Mouse (Mus musculus): ENCODE results near the gene Nus1.

The Nus1 gene

DNA sequence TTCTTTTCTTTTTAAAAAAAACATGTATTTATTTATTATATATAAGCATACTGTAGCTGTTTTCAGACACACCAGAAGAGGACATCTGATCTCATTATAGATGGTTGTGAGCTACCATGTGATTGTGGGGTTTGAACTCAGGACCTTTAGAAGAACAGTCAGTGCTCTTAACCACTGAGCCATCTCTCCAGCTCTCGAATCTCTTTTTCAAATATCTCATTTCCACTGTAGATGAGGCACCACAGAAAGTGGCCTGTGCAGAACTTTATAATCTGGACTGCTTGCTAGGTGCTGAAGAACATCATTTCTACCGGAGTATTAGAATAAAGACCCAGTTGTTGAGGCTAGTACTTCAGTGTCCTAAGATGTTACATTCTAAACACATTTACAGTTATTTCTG, 2.3 kb upstream of the Nus1 start:
- intact Hi-C loops (cut with DNase I) = loop anchor here (5.0 kb wide), 1 partner anchor 33 kb away; the partner anchor contains the start of gene Gopc

DNA sequence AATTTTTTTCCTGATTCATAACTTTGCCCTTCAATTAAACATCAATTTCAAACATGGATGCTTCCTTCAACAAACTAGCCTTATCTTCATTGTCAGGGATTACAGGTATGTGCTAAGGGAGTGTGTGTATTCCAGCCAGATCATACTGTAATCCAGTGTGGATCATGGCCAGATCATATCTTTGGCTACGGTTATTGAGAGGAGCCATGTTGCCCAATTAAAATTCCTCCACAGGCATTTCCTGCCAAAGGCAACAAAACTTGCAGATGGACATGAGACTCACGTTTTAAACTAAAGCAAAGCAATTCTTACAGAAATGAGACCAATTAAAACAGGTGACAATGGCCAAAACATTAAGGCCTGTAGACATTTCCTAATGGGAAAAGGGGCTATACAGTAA, 889 bp upstream of the Nus1 start:
- intact Hi-C loops (cut with DNase I) = loop anchor here (5.0 kb wide), 1 partner anchor 34 kb away; the partner anchor contains the start of gene Gopc

DNA sequence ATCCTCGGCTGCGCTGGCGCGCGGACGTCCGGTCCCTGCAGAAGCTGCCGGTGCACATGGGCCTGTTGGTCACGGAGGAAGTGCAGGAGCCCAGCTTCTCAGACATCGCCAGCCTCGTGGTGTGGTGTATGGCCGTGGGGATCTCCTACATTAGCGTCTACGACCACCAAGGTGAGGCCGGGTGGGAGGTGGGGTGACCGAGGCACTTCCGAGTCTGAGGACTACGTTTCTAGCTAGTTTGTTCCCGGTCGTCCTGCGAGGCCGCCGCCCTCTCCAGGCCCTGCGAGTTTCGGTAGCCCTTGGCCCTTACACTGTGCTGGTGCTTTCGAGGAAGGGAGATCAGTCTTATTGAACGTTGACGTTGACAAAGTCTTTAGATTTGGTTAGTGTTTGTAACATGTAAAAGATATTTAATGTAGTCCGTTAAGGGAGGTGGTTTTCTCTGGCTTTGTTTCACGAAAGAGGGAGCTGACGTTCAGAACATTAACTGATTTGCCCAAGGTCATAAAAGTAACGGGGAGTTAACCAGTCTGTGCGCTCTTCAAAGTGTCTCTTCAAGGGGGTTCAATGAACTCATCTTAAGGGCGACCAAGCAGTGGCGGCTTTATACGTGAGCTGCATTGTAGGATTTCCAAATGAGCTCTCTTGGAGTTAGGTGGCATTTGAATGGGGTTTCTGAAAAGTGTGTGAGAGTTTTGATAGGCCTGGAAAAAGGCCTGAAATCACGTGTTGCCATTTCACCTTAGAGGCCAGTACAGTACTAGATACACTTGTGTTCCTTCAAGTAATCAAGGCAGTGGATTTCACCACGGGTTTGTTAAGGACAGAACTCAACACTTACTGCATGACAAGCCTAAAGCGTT, 882 bp downstream of the Nus1 start:
- intact Hi-C loops (cut with DNase I) = loop anchor here (5.0 kb wide), 1 partner anchor 36 kb away; the partner anchor contains the start of gene Gopc

DNA sequence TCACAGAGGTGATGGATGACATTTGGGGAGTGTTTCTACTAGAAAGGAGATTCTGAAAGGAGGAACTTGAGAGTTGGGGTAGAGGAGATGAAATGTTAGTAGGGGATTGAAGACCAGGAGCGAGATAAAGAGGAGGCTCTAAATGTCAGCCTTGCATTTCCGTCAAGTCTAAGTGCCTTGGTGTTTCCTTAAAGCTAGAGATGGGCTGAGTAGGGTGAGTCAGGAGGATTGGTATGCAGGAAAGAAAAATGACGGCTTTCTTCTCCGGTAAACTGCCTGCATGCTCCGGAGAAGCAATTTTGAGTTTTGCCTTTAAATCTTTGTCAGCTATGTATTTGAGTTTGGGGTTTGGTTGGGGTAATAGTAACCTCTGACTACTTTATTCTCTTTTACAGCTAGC, 1.6 kb downstream of the Nus1 start:
- intact Hi-C loops (cut with DNase I) = loop anchor here (5.0 kb wide), 1 partner anchor 37 kb away; the partner anchor contains the start of gene Gopc

DNA sequence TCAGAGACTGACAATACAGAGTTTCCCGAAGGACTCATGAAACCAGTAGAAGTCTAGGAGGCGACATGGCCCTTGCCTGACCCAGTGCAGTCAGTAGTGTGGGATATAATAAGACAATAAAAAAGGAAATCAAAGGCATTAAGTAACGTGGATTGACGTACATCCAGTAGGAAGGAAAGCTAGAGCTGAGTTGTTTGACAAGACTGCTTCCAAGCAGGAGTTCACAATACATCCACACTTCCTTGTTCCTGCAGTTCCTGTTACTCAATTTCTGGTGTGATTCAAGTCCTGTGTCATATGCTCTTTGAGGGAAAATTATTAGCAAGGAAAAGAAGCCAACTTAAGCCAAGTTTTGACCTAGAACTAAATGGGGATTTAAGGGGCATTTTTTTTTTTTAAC, 2.1 kb downstream of the Nus1 start:
- intact Hi-C loops (cut with DNase I) = loop anchor here (5.0 kb wide), 1 partner anchor 37 kb away; the partner anchor contains the start of gene Gopc

DNA sequence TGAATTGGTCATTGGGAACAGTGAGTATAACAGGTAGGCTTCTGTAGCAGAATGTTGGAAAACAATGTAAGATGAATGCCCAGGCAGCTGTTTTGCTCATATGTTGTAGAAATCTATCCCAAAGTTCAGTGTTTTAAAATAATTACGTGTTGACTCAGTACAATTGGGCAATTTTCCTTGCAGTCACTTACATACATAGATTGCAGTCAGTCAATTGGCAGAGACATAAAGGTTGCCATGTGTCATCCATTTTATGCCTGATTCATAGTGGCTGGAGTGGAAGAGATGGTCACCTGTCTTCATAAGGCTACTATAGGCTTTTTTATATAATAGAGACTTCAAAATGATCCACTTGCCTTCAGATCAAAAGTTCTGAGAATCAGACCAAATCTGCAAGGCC, 3.2 kb downstream of the Nus1 start:
- intact Hi-C loops (cut with DNase I) = no loop called here

DNA sequence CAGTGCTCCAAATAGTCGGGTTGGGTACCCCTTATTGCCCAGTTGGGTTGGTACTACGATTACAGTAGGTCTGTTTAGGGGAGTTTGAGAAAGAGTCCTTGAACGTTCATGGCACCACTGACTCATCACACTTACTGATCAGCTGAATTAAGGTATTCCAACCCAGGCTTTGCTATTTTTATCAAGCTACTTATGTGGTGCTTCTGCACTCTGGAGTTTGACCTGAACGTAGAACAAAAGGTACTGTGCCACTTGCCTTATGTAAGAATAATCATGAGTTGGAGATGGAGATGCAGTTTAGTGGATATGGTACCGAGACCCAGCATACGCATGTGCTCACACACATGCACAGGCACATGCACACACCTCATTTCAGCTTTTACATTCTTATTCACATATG, 4.4 kb downstream of the Nus1 start:
- intact Hi-C loops (cut with DNase I) = no loop called here

DNA sequence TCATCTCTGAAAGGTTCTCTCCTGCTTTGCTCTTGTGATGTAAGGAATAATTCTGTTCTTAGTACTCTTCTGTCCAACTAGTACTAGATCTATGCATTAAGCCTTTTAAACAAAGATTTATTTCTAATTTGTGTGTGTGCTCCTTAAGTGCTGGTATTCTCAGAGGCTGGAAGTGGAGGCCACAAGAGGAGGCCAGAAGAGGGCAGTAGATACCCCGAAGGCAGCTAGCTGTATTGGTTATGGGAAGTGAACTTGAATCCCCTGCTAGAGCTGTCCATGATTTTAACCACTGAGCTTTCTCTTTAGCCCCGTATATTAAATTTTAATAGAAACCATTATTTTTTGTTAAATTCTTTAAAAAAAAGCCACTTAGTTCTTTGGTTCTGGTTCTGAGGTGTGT, 5.8 kb downstream of the Nus1 start:
- intact Hi-C loops (cut with DNase I) = no loop called here

DNA sequence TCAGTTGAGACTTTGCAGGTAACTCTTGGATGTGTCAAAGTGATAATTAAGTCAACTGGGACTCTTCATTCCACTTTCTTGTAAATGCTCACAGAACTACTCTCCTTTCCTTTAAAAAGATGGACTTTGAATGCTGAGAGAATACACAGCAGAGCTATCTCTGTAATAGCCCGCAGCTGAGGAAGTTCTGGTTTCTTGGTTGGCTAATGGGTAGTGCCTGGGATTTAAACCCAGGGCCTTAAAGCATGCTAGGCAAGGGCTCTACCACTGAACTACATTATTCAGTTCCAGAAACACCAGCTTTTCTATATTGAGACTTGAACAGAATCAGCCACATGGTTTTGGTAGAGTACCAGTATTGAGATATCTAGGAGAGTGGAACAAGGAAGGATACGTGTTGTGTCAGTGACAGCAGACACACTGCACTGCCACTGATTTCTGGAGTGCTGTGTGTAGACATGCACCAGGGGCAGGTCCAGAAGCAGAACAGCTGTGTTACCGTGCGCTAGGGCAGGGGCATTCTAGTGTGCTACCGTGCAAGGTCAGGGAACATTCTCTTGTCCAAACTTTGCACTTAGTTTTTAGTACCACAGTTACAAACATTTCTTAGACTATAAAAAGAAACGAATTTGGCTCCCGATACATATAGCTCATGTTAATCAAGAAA, 9.1 kb downstream of the Nus1 start:
- intact Hi-C loops (cut with DNase I) = no loop called here

DNA sequence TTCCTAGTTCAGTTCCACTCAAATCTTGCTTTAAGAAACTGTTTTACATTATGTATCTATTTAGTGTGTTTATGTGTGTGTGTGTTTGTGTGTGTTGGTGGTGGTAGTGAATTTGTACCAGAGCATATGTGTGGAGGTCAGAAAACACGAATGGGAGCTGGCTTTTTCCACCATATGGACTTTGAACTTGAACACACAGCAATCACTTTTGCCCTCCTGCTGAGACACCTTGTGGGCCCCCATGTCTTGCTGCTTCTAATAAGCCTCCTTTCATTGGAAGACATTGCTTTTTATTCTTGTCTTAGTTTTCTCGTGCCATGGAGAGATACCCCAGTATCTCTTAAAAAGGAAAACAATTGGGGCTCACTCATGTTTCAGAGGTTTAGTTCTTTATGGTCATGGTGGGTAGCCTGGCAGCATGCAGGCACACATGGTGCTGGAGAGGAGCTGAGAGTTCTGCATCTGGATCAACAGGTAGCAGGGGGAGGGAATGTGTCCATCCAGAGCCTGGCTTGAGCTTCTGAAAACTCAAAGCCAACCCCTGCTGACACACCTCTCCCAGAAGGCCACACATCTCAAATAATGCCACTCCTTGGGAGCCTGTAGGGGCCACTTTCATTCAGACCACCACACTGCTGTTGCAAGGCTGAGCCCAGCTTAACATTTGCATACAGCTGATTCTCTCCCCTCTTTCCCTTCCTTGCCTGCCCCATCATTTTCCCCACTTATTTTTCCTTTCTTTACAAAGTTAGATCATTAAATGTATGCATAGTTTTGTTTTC, 10.5 kb downstream of the Nus1 start:
- intact Hi-C loops (cut with DNase I) = no loop called here

DNA sequence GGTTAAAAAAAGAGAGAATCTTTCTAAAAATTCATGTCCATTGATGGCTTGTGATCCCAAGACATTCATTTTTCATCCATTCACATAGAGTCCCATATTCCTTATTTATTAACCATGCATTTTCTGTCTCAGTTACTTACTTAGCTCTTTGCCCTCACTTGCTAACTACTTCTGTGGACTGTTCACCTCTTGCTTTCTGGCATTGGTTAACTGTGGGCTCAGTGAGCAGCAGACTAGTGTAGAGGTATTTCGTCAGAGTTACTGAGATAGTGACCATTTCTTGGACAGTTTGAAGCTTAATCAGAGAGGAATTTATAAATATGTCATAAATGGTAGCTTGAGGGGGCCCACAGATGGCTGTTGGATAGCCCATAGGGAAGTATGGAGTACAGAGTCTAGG, 13.6 kb downstream of the Nus1 start:
- intact Hi-C loops (cut with DNase I) = no loop called here

DNA sequence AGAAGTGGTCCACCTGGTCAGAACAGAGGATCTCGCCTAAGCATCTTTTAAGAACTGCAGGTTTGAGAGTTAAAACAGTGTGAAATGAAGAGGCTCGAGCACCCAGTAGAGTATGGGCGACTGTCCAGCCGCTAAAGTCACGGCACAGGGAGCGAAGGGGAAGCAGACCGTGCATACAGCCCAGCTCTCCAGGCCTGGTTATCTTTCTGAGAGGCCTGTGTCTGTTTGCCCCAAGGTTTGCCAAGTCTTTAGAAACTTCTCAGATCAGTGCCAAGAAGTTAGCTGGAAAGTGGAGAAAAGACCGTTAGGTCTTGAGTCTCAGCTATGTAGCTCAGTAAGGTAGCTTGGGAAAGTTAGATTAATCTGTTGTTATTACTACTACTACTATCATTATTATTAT, 17.5 kb downstream of the Nus1 start:
- intact Hi-C loops (cut with DNase I) = no loop called here

DNA sequence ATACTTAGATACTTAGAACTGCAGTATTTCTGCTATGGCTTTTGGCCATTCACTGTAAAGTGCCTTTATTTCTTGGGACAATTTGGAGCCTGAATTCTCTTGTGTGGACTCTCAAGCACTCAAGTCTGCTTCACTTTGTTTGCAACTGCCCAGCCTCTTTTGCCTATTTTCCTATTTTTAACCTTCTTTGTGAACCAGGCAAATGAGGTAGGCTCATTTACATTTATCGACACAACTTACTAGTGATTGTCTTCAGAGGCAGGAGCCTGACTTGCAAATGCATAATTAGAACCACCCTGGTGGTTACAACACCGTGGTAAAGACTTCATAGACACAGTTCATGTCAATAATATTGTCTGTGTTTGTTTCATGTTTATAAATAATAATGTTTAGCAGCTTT, 43.3 kb downstream of the Nus1 start:
- intact Hi-C loops (cut with DNase I) = no loop called here

DNA sequence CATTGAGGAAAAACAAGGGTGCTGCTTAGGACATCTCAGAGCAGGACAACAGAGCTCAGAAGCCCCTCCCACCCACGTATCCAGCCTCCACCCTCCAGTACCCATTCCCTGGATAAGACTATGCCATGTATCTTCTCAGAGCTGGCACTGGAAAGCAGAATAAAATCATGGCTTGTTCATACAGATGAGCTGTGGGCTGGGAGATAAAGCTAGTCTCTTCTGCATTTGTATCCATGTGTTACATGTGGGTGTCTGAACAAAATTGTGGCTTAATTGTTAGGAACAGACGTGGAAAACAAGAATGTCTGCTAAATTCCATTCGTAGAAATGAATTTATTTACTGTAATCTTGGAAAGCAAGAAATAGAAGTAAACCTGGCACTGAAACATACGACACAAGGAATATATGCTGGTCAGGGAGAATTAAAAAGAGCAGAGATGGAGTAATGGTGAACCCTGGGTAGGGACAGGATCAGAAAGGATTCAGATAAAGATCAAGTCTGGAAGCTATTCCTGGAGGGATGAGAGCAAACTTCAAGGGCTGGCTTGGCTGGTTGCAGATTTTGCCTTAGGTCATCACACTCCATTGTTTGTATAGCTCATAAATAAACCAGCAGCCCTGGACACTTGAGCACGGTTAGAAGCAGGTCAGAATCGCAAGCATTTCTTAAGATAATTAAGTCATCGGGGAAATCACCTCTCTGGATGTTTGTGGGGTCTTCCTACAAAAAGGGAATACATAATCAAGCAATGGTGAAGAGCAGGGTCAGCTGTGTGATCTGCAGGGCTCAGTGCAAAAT, 46.8 kb downstream of the Nus1 start:
- intact Hi-C loops (cut with DNase I) = no loop called here

DNA sequence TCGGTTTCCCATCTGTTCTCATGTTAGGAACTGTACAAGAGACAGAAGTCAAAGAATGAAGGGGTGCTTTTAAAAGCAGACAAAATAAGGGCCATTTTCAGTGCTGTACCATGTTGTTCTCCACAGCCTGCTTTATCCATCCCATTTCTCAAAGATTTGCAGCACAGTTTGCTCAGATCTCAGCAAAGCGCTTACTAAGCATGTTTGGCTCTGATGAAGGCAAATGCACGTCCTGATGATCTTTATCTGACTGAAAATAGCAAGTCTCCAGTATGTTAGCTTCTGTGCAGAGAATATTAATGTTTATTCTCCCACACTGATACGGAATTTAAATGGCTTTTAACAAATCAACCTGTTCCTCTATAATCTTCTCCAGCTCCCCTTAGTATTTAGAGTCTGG, 54.2 kb downstream of the Nus1 start:
- intact Hi-C loops (cut with DNase I) = no loop called here
